Mouse (Mus musculus): ENCODE results near the gene Bcl2l13. TPM values are rescaled to one million over a fixed set of nuclear protein-coding genes. Genes with fewer than 3 reads are reported as not detected.

Gene Bcl2l13
- 22.6 and 22.7 TPM in 2 replicates for polyA plus RNA-seq (2012; rRNA removed)

- no peaks in the 10 kb centered on the region for H3K4me1 ChIP-seq (ENCODE audit: control insufficient read depth, insufficient read depth, low read length)
- H3K27ac ChIP-seq (ENCODE audit: insufficient read depth, low read length): peak within 1 kb of the TSS; percentile 86
- peak within 1 kb of the TSS; percentile 52 for H3K4me3 ChIP-seq (ENCODE audit: insufficient read depth, low read length)
- TF ChIP-seq CTCF (IDR thresholded peaks at IDR 0.05; ENCODE audit: extremely low read depth, insufficient read depth, low read length) (no peak), POLR2A (IDR thresholded peaks at IDR 0.05; ENCODE audit: extremely low read depth, insufficient read depth, low read length) (peak; percentile 49; the same call in 1 of the 2 replicates)
Observed at GRCm38 (mm10) chr6:120835474-120836374, at the start of gene Bcl2l13. Gene Bcl2l13, plus strand, starts transcription at chr6:120836212.

DNA sequence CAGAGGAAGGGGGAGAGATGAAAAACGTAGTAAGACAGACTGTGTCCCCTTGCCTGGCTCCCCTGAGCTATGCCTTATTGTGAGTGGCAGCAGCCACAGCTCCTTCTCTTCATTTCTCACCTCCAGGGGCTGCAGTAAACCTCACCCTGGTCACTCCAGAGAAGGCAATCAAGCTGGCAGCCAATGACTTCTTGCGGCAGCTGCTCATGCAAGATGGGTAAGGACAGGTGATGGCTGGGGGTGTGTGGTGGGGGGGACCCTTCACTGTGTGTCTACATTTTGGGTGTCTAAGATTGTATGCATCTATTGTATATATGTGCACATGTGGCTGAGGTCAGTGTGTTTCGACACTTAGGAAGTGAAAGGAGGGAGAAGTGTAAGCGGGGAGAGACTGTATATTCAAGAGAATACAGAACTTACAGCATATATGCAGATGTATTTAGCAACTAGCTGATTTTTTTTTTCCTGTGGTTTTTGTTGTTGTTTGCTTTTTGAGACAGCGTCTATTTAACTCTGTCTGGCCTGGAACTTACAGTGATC is 47.9 kb upstream of the Bcl2l13 start:
- Histone ChIP-seq H3K27ac (ENCODE audit: insufficient read depth, low read length) (no peak overlapping the region), H3K4me1 (ENCODE audit: control insufficient read depth, insufficient read depth, low read length) (0 out of 2 replicates have a peak, but pooled peaks cover 1% of the 10 kb centered on the region), H3K4me3 (ENCODE audit: insufficient read depth, low read length) (no peak overlapping the region)
- TF ChIP-seq CTCF (IDR thresholded peaks at IDR 0.05; ENCODE audit: extremely low read depth, insufficient read depth, low read length): no peak
- no peak for TF ChIP-seq POLR2A (IDR thresholded peaks at IDR 0.05; ENCODE audit: extremely low read depth, insufficient read depth, low read length)

- no peak overlapping the region for H3K27ac ChIP-seq (ENCODE audit: insufficient read depth, low read length)
- no peak overlapping the region for H3K4me3 ChIP-seq (ENCODE audit: insufficient read depth, low read length)
- TF ChIP-seq POLR2A (IDR thresholded peaks at IDR 0.05; ENCODE audit: extremely low read depth, insufficient read depth, low read length) (no peak), CTCF (IDR thresholded peaks at IDR 0.05; ENCODE audit: extremely low read depth, insufficient read depth, low read length) (0 out of 2 replicates have a peak, but pooled peaks have one; percentile 8)
- H3K4me1 ChIP-seq (ENCODE audit: control insufficient read depth, insufficient read depth, low read length): 0 out of 2 replicates have a peak, but pooled peaks cover 2% of the 10 kb centered on the region
Observed at GRCm38 (mm10) chr6:120788904-120789303, 47.1 kb upstream of the Bcl2l13 start.

DNA sequence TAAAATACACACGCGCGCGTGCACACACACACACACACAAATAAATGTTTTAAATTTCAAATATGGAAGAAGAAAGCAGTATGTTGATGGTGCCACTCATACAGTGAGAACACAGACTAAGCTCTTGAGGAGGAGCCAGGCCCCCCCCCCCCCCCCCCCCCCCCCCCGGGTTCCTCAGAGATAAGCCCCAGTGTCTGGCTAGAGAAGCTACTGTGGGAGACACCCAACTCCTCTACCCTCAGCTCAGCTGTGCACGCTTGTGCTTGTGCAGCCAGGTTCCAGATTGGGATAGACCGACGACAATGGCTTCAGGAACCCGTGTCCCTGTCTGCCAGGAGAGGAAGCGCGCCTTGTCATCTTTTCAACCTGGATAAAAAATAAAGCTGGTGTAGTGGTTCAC is 45.9 kb upstream of the Bcl2l13 start:
- no peak overlapping the region for H3K27ac ChIP-seq (ENCODE audit: insufficient read depth, low read length)
- H3K4me3 ChIP-seq (ENCODE audit: insufficient read depth, low read length): no peak overlapping the region
- no peak for TF ChIP-seq CTCF (IDR thresholded peaks at IDR 0.05; ENCODE audit: extremely low read depth, insufficient read depth, low read length)
- no peak for TF ChIP-seq POLR2A (IDR thresholded peaks at IDR 0.05; ENCODE audit: extremely low read depth, insufficient read depth, low read length)
- 0 out of 2 replicates have a peak, but pooled peaks cover 2% of the 10 kb centered on the region for H3K4me1 ChIP-seq (ENCODE audit: control insufficient read depth, insufficient read depth, low read length)

- TF ChIP-seq CTCF (IDR thresholded peaks at IDR 0.05; ENCODE audit: extremely low read depth, insufficient read depth, low read length) (no peak), POLR2A (IDR thresholded peaks at IDR 0.05; ENCODE audit: extremely low read depth, insufficient read depth, low read length) (no peak)
- no peak overlapping the region for H3K4me3 ChIP-seq (ENCODE audit: insufficient read depth, low read length)
- peaks cover 3% of the 10 kb centered on the region for H3K4me1 ChIP-seq (ENCODE audit: control insufficient read depth, insufficient read depth, low read length)
- no peak overlapping the region for H3K27ac ChIP-seq (ENCODE audit: insufficient read depth, low read length)
Observed at GRCm38 (mm10) chr6:120790717-120791116, 45.3 kb upstream of the Bcl2l13 start.

DNA sequence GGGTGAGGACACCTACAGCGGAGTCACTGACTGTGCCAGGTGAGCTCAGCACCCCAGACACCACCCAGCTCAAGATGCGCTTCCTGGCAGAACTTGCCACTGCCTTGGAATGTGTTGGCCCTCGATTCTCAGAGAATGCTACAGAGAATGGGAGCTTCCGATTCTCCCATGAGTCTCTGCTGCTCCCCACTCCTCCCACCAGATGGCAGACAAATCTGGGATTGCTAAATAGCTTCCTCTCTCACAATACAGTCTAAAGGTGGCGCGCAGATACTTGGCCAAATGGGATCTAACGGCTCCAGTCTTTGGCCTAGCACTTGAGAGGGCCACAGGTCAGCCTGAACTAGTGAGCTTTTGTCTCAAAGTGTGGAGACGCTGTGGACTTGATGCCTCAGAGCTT is 43.1 kb upstream of the Bcl2l13 start:
- Histone ChIP-seq H3K27ac (ENCODE audit: insufficient read depth, low read length) (no peak overlapping the region), H3K4me1 (ENCODE audit: control insufficient read depth, insufficient read depth, low read length) (peaks cover 9% of the 10 kb centered on the region), H3K4me3 (ENCODE audit: insufficient read depth, low read length) (no peak overlapping the region)
- peak; percentile 32; the same call in 1 of the 2 replicates for TF ChIP-seq CTCF (IDR thresholded peaks at IDR 0.05; ENCODE audit: extremely low read depth, insufficient read depth, low read length)
- no peak for TF ChIP-seq POLR2A (IDR thresholded peaks at IDR 0.05; ENCODE audit: extremely low read depth, insufficient read depth, low read length)

- Histone ChIP-seq H3K4me3 (ENCODE audit: insufficient read depth, low read length) (no peak overlapping the region), H3K4me1 (ENCODE audit: control insufficient read depth, insufficient read depth, low read length) (peaks cover 11% of the 10 kb centered on the region), H3K27ac (ENCODE audit: insufficient read depth, low read length) (no peak overlapping the region)
- TF ChIP-seq CTCF (IDR thresholded peaks at IDR 0.05; ENCODE audit: extremely low read depth, insufficient read depth, low read length) (no peak), POLR2A (IDR thresholded peaks at IDR 0.05; ENCODE audit: extremely low read depth, insufficient read depth, low read length) (no peak)
Observed at GRCm38 (mm10) chr6:120795422-120796086, 40.5 kb upstream of the Bcl2l13 start.

GRCm38 (mm10) chr6:120796111-120796510 is 39.9 kb upstream of the Bcl2l13 start:
- H3K27ac ChIP-seq (ENCODE audit: insufficient read depth, low read length): 0 out of 2 replicates have a peak overlapping the region, but pooled peaks have one; percentile 39
- TF ChIP-seq CTCF (IDR thresholded peaks at IDR 0.05; ENCODE audit: extremely low read depth, insufficient read depth, low read length) (no peak), POLR2A (IDR thresholded peaks at IDR 0.05; ENCODE audit: extremely low read depth, insufficient read depth, low read length) (no peak)
- H3K4me3 ChIP-seq (ENCODE audit: insufficient read depth, low read length): no peak overlapping the region
- peaks cover 11% of the 10 kb centered on the region for H3K4me1 ChIP-seq (ENCODE audit: control insufficient read depth, insufficient read depth, low read length)

- H3K4me1 ChIP-seq (ENCODE audit: control insufficient read depth, insufficient read depth, low read length): peaks cover 13% of the 10 kb centered on the region
- no peak overlapping the region for H3K27ac ChIP-seq (ENCODE audit: insufficient read depth, low read length)
- no peak overlapping the region for H3K4me3 ChIP-seq (ENCODE audit: insufficient read depth, low read length)
- TF ChIP-seq CTCF (IDR thresholded peaks at IDR 0.05; ENCODE audit: extremely low read depth, insufficient read depth, low read length): no peak
- no peak for TF ChIP-seq POLR2A (IDR thresholded peaks at IDR 0.05; ENCODE audit: extremely low read depth, insufficient read depth, low read length)
Observed at GRCm38 (mm10) chr6:120798019-120798418, 38.0 kb upstream of the Bcl2l13 start.

All from cortical plate, adult 2 months (tissue).